Mouse (Mus musculus) liver, adult 10 weeks (tissue): ENCODE results near the gene Tmem117. TPM values are rescaled to one million over a fixed set of nuclear protein-coding genes. Genes with fewer than 3 reads are reported as not detected.

ENCODE experiments used
- polyA plus RNA-seq: library from polyadenylated mRNA; stranded (reverse); fragments of 350-450 nt; fragmentation: Illumina TruSeq; extraction: RNeasy Lipid Tissue Mini Kit (QIAGEN cat#74804); gene quantifications from one replicate; pipeline ENCODE4 v1.2.3, GENCODE M21; 2014; ENCODE audit warnings: low read depth, low replicate concordance

Gene Tmem117
- 0.19 TPM for polyA plus RNA-seq

GRCm38 (mm10) chr15:94628830-94629601, at the start of gene Tmem117:
Tmem117 (plus strand) TSS chr15:94629232.

GRCm38 (mm10) chr15:94589219-94590075, 39.6 kb upstream of the Tmem117 start, which contains the start of gene Twf1:
Twf1 (minus strand) TSS chr15:94589889.

Other genes with a start within 250 kb of the Tmem117 start
- not detected for gene Adamts20, start 163.8 kb upstream of the Tmem117 start, polyA plus RNA-seq
- 1.3 TPM for gene Pus7l, start 85.7 kb upstream of the Tmem117 start, polyA plus RNA-seq
- gene Irak4, start 85.6 kb upstream of the Tmem117 start, polyA plus RNA-seq: 5.5 TPM
- 58.2 TPM for gene Twf1, start 39.3 kb upstream of the Tmem117 start, polyA plus RNA-seq